Mouse (Mus musculus) adipocyte (in vitro differentiated cells): Measurements from ENCODE around the gene Crisp3.
"Not testable (repeated sequence)": the region's sequence is repeated elsewhere in the genome, so short reads cannot be mapped to it uniquely, and the experiment has no call there.

Experiments
- DNase-seq: peaks from one replicate; pipeline ENCODE4 v3.0.0-alpha.2; 2016; ENCODE audit warnings: low spot score

The Crisp3 gene

GRCm38 (mm10) chr17:40242135-40242534, at the start of gene Crisp3:
Crisp3 (minus strand) TSS chr17:40242288.
- DNase-seq = no peak

DNA sequence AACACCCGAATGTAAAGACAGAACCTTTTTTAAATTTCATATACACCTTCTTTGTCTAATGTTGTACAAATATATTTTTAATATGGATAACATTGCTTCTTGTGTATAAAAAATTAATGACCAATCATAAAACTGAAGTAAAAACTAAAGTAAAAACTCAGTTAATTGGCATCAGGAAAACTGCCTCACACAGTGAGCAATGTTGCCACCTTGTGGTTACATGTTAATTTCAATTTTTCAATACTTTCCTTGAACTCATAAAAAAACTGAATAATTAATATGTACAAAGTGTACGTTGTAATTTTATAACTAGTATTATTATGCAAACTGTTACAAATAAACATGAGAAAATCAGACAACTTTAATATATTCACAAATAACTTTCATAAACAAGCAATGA, 43.3 kb upstream of the Crisp3 start:
- DNase-seq = no peak

DNA sequence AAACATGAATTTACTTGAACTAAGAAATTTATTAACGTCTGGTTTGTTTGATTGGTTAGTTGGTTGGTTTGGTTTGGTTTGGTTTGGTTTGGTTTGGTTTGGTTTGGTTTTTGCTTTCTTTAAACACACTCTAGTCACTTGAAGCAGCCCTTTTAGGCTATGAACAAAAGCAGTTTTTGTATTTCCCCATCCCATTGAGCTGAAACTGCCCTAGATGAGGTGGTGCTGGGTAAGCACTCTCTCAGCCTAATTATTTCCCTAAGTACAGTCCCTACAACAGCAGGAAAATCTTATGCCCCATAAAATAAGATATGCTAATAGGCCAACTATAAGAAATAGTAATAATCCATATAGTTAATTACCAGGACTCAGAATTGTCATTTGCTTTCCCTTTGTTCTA, 33.4 kb upstream of the Crisp3 start:
- DNase-seq = no peak

DNA sequence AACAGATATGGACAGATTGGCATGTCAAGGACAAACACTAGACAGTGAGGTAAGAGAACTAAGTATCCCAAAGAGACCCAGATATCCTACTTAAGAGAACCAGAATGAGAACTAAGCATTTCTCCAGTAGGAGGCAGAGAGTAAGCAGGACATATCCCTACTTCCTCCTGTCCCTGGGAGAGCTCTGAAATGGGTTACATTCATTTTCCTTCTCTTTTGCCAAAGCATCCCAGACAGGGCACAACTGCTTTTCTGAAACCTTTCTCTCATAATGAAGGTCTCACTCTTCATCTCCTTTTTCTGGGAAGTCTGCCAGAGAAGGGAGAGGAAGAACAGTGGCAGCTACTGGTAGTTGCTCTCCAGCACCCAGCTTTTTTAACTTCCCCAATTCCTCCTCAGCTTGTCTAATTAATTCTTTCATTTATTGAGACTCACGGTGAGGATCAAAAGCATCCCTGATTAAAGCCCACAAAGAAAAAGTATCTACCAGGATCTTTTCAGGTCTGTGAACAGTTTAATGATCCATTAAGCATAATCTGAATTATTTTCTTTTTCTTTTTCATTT, 32.9 kb upstream of the Crisp3 start:
- DNase-seq = no peak

DNA sequence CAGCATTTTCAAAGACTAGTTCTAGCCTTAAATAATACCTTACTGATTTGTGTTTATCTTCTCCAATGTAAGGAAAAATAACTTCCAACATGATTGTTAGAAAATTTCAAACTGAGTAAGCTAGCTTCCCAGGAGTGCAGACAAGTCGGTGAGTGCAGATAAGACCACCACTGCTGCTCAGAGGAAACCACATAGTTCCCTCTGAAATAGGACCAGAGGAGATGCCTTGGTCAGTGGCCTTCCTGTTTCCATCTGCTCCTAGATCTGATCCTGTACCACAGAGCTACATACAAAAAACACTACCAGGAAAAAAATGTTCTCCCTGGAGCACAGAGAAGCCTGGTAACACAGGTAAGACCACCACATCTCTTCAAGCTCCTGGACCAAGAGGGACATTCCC, 10.4 kb upstream of the Crisp3 start:
- no peak for DNase-seq

DNA sequence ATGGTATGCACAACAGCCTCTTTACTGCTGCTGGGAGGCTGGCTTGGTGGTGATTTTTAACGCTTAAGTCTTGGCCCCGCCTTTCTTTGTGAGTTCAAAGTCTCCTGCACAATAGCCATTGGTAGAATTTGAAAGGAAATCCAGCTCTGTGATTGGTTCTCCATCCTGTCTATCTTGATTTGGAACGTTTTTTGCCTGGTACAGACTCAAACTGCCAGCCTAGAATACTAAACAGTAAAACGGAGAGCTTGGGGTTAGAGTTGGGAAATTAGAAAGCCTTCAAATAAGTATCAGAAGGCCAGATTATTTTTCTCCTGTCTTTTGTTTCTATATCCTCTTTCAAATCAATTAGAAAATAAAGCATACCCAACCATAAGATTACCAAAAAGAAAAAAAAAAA, 33.5 kb downstream of the Crisp3 start, which contains the start of gene Pgk2:
Gene Pgk2, minus strand, starts transcription at position 101 of the 400 bp plus-strand sequence.
- no peak for DNase-seq

DNA sequence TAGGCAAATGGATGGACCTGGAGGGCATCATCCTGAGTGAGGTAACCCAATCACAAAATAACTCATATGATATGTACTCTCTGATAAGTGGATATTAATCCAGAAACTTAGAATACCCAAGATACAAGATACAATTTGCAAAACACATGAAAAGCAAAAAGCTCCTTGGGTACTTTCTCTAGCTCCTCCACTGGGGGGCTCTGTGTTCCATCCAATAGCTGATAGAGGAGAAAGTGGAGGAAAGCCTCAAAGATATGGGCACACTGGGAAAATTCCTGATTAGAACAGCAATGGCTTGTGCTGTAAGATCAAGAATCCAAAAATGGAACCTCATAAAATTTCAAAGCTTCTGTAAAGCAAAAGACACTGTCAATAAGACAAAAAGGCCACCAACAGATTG, 40.3 kb downstream of the Crisp3 start:
- DNase-seq = not testable (repeated sequence)

GRCm38 (mm10) chr17:40190192-40190591, 51.9 kb downstream of the Crisp3 start:
- DNase-seq = not testable (repeated sequence)
